Mouse (Mus musculus) thymus, postnatal 25 days (tissue): ENCODE measurements around the gene Dpp8.

Experiments used
- DNase-seq: peaks from one replicate; pipeline ENCODE4 v3.0.0; 2022

Dpp8 gene

GRCm38 (mm10) chr9:65087490-65087889 is 55.3 kb downstream of the Dpp8 start:
- DNase-seq, result peak; percentile 21

GRCm38 (mm10) chr9:65094237-65094636 is 62.0 kb downstream of the Dpp8 start:
- no peak for DNase-seq

DNA sequence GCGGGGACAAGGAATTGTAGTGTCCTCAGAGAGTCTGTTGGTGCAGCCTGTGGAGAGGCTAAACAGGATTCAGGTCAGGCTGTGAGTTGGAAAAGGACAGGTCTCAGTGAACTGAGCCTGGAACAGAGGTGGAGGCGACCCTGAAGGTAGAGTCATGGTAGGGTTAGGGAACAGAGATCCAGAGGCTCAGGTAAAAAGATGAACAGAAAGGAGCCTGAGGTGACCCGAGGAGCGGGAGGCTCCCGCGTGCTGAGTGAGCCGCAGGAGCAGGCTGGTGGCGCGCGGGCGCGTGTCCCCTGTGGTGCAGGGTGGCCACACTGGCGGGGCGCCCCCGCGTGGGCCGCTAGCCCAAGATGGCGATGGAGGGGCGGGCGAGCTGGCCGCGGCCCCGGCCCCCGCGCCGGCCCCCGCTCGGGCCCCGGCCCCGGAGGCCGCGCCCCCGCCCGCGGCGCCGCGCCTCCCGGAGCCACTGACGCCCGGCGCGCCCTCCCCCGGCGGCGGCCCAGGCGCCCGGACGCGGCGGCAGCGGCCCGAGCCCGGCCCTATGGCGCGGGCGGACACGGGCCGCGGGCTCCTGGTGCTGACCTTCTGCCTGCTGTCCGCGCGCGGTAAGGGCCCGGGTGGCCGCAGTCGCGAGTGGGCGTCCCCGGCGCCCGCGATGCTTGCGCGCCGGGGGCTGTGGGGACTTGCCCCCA is 68.9 kb downstream of the Dpp8 start, which contains the start of gene Igdcc4:
Igdcc4 (plus strand) TSS at position 496 of the 695 bp plus-strand sequence.
- no peak for DNase-seq

GRCm38 (mm10) chr9:65101686-65102376 is 69.6 kb downstream of the Dpp8 start:
- DNase-seq, result no peak

- no peak for DNase-seq
Observed at GRCm38 (mm10) chr9:65102377-65103172, 70.4 kb downstream of the Dpp8 start.

- DNase-seq, result no peak
Observed at GRCm38 (mm10) chr9:65103173-65103752, 71.0 kb downstream of the Dpp8 start.

DNA sequence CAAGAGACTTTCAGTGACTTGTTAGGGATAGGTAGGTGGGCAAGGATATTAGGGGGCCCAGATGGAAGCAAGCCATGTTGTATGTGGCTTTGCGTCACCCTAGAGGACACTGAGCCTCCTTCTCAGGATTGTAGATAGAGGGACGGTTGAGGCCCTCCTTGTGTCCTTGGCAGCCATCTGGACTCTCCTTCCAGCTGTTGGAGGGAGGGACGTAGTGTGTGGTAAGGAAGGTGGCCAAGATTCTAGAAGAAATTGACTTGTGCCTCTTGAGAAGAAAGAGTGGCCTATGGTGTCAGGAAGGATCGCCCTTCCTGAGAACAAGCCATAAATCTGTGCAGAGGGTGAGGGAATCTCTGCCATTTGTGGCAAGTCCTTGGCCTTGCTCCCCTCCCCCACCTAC is 74.6 kb downstream of the Dpp8 start:
- DNase-seq, result no peak

DNA sequence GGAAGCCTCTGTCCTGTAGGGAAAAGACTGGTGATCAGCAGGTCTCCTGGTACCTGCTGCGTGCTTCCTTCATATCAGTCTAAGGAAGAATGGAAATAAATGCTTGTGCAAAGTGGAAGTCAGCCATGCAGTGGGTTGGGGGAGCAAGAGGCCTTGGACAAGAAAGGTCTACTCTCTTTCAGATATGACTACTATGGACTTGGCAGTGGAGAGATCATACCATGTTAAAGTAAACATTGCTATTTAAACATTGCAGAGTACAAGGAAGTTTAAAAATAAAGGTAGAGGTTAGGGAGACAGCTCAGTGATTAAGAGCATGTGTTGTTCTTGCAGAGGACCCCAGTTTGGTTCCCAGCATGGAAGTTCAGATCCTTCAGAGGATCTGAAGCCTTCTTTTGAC is 75.7 kb downstream of the Dpp8 start:
- DNase-seq, result no peak

- DNase-seq, result no peak
Observed at GRCm38 (mm10) chr9:65109132-65110072, 77.2 kb downstream of the Dpp8 start.

GRCm38 (mm10) chr9:65111698-65112097 is 79.5 kb downstream of the Dpp8 start:
- no peak for DNase-seq

DNA sequence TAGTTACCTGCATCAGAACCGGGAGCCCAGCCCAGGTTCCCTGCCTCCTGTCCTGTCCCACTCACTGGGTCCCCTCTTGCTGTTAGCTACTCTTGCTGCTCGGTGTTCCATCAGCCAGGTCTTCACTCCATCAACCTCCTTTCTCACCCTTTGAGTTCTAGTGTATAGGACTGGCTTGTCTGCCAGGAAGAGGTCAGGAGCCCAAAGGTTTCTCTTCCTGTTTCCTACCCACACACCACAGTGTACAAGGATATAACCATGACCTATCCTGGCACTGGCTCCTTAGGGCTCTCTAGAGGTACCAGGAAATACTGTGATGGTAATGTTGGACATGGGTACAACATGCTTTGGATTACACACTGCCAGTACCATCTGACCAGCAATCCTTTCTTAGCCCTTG is 81.5 kb downstream of the Dpp8 start:
- no peak for DNase-seq

GRCm38 (mm10) chr9:65115891-65116290 is 83.7 kb downstream of the Dpp8 start:
- DNase-seq, result no peak

DNA sequence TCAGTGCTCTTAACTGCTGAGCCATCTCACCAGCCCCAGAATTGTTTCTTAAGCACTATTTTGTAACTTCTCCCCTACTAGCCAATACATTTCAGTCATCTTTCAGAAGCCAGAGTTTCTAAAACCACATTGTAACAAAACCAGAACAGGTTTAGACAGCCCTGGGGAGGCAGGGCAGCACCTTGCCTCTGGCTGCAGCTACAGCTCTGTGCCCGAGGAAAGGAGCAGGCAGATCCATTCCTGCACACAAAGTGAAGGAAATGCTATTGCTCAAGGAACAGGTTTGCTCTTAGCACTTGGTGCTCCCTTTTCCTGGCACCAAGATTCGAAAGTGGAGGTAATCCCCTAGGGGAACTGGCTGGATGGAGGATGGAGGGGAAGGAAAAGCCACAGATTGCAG is 85.3 kb downstream of the Dpp8 start:
- no peak for DNase-seq

- DNase-seq, result peak; percentile 45
Observed at GRCm38 (mm10) chr9:65120935-65121334, 88.7 kb downstream of the Dpp8 start.

- no peak for DNase-seq
Observed at GRCm38 (mm10) chr9:65122545-65122944, 90.3 kb downstream of the Dpp8 start.

DNA sequence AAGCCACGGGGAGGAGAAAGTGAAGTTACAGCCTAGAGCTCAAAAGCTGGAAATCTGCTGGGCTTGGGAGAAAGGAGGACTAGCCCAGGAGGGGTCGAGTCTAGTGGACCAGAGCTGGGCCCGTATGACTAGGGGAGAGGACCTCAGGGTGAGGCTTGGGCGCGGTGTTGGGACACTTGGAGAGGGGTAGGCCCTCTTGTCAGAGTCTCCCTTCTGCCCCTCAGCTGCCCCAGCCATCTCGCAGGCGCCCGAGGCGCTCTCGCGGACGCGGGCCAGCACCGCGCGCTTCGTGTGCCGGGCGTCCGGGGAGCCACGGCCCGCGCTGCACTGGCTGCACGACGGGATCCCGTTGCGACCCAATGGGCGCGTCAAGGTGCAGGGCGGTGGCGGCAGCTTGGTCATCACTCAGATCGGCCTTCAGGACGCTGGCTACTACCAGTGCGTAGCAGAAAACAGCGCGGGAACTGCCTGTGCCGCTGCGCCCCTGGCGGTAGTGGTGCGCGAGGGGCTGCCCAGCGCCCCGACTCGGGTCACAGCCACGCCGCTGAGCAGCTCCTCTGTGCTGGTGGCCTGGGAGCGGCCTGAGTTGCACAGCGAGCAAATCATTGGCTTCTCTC is 91.4 kb downstream of the Dpp8 start:
- peak; percentile 36 for DNase-seq

- DNase-seq, result peak; percentile 67
Observed at GRCm38 (mm10) chr9:65128123-65128815, 96.1 kb downstream of the Dpp8 start.

DNA sequence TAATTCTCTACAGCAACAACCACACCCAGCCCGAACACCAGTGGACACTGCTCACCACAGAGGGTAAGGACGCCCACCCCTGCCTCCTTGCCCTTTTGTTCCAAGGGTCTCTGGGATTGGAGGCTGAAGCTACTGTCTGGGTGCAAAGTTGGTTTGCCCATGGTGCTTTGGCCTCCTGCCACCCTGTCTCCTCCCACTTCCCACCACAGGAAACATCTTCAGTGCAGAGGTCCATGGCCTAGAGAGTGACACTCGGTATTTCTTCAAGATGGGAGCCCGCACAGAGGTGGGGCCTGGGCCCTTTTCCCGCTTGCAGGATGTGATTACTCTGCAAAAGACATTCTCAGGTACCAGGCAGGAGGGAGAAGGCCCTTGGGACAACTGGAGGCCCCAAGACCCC is 99.5 kb downstream of the Dpp8 start:
- DNase-seq, result no peak
